Mouse (Mus musculus): Measurements from ENCODE around the gene Gon4l. TPM values are rescaled to one million over a fixed set of nuclear protein-coding genes. Genes with fewer than 3 reads are reported as not detected.

Gene Gon4l
- polyA plus RNA-seq, 1 experiment from 2014 or later: 17.6 TPM

DNA sequence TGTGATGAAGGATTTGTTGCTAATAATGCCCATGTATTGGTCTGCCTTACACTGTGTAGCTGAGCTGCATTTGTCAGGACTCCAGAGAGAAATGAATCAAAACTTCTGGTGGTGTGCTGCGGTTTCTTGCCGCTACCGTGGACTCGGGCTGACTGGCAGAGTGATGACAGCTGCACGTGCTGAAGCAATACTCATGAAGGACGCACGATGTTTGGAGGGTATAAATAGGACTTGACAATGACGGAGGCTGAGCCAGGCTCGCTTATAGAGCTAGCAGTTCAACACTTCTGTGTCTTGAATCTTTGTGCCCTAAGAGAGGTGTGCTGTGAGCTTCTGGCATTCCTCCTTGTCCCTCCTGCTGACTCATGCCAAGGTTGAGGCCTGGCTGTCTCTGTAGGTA lies 86.4 kb downstream of the Gon4l start:
- no peaks in the 10 kb centered on the region for H3K27me3 ChIP-seq (replicated peaks; ENCODE audit: low read depth, poor library complexity, severe bottlenecking)
- H3K9me3 ChIP-seq: peaks cover 5% of the 10 kb centered on the region; the same call in 1 of the 2 replicates
- no peaks in the 10 kb centered on the region for H3K4me1 ChIP-seq
- 97% methylated on average over 9 of the region's 9 CpGs for WGBS
- H3K27ac ChIP-seq (replicated peaks): no peak overlapping the region
- DNase-seq (ENCODE audit: low spot score): no peak
- no peak overlapping the region for H3K4me3 ChIP-seq
- H3K36me3 ChIP-seq (replicated peaks): peaks cover 66% of the 10 kb centered on the region

DNA sequence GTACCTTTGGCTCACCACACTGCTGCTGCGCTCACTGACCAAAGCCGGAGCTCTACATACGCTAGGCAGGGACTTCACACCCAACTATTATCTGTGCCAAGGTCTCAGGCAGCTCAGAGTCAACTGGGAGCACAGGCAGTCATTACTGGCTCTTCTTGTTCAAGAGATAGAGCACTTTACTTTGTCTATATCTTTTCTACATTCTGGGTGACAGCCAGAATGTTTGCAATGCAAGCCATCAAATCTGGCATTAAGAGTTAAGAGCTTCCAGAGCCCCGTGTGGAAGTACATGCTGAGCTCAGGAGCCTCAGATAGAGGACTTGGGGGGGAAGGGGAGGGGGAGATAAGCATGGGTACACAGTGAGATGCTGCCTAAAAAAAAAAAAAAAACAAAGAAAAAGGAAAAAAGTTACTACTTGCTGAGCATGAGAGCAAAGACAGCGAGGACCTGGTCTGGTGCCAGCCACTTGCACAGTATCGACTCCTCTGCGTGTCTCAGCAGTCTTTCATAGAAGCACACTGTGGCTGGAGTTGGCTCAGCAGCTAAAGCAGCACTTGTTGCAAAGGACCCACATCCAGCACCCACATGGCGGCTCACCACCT lies 89.1 kb downstream of the Gon4l start:
- DNase-seq (ENCODE audit: low spot score): no peak
- Histone ChIP-seq H3K27ac (replicated peaks) (no peak overlapping the region), H3K36me3 (replicated peaks) (peaks cover 93% of the 10 kb centered on the region), H3K27me3 (replicated peaks; ENCODE audit: low read depth, poor library complexity, severe bottlenecking) (no peaks in the 10 kb centered on the region), H3K9me3 (peaks cover 5% of the 10 kb centered on the region; the same call in 1 of the 2 replicates), H3K4me3 (no peak overlapping the region), H3K4me1 (no peaks in the 10 kb centered on the region)
- 92% methylated on average over 8 of the region's 8 CpGs for WGBS

DNA sequence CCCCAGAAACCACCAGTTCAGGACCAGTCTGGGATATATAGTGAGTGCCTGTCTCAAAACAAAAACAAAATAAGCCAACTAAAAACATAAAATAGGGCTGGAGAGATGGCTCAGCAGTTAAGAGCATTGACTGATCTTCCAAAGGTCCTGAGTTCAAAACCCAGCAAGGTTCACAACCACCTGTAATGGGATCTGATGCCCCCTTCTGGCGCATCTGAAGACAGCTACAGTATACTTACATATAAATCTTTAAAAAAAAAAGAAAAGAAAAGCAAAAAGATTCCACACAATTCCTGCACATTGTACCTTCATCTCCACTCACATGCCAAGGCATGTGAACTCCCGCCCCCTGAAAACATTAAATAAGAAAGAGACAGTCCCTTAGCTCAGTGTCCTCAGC lies 90.6 kb downstream of the Gon4l start:
- Histone ChIP-seq H3K27ac (replicated peaks) (no peak overlapping the region), H3K4me1 (no peaks in the 10 kb centered on the region), H3K36me3 (replicated peaks) (peaks cover 100% of the 10 kb centered on the region), H3K4me3 (no peak overlapping the region), H3K27me3 (replicated peaks; ENCODE audit: low read depth, poor library complexity, severe bottlenecking) (no peaks in the 10 kb centered on the region), H3K9me3 (peaks cover 5% of the 10 kb centered on the region; the same call in 1 of the 2 replicates)
- no peak for DNase-seq (ENCODE audit: low spot score)
- WGBS: 87% methylated on average over 2 of the region's 2 CpGs

GRCm38 (mm10) chr3:88929501-88929900 lies 94.5 kb downstream of the Gon4l start:
- Histone ChIP-seq H3K9me3 (no peaks in the 10 kb centered on the region), H3K4me3 (no peak overlapping the region), H3K27ac (replicated peaks) (no peak overlapping the region), H3K4me1 (no peaks in the 10 kb centered on the region), H3K36me3 (replicated peaks) (peaks cover 100% of the 10 kb centered on the region), H3K27me3 (replicated peaks; ENCODE audit: low read depth, poor library complexity, severe bottlenecking) (no peaks in the 10 kb centered on the region)
- 91% methylated on average over 3 of the region's 3 CpGs for WGBS
- DNase-seq (ENCODE audit: low spot score): no peak

DNA sequence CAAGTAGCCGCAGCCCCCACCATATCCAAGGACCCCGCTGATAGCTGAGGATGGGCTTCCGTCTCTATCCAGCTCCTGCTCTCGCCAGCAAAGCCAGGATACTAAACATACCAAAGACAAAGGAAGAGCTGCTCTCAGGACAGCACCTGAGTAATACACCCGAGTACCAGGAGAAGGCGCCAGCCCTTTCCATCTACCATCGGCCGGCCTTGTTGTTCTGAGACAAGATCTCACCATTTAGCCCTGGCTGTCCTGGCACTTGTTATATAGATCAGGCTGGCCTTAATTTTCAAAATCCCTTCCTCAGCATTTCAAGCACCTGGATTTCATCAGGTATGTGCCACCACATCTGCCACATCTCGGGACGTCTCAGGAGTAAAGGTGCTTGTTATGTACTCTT lies 104.0 kb downstream of the Gon4l start:
- H3K36me3 ChIP-seq (replicated peaks): peaks cover 84% of the 10 kb centered on the region
- H3K4me3 ChIP-seq: no peak overlapping the region
- DNase-seq (ENCODE audit: low spot score): no peak
- WGBS: 91% methylated on average over 10 of the region's 10 CpGs
- H3K27ac ChIP-seq (replicated peaks): no peak overlapping the region
- H3K27me3 ChIP-seq (replicated peaks; ENCODE audit: low read depth, poor library complexity, severe bottlenecking): no peaks in the 10 kb centered on the region
- H3K4me1 ChIP-seq: no peaks in the 10 kb centered on the region
- no peaks in the 10 kb centered on the region for H3K9me3 ChIP-seq

- H3K4me3 ChIP-seq: no peak overlapping the region
- DNase-seq (ENCODE audit: low spot score): no peak
- no peaks in the 10 kb centered on the region for H3K27me3 ChIP-seq (replicated peaks; ENCODE audit: low read depth, poor library complexity, severe bottlenecking)
- no peaks in the 10 kb centered on the region for H3K9me3 ChIP-seq
- H3K36me3 ChIP-seq (replicated peaks): peaks cover 77% of the 10 kb centered on the region
- H3K4me1 ChIP-seq: no peaks in the 10 kb centered on the region
- H3K27ac ChIP-seq (replicated peaks): no peak overlapping the region
- WGBS: 83% methylated on average over 3 of the region's 3 CpGs
Measured at GRCm38 (mm10) chr3:88939749-88940148, 104.7 kb downstream of the Gon4l start.

GRCm38 (mm10) chr3:88942316-88942880 lies 107.4 kb downstream of the Gon4l start:
- Histone ChIP-seq H3K36me3 (replicated peaks) (peaks cover 51% of the 10 kb centered on the region), H3K27ac (replicated peaks) (no peak overlapping the region), H3K4me3 (no peak overlapping the region), H3K27me3 (replicated peaks; ENCODE audit: low read depth, poor library complexity, severe bottlenecking) (no peaks in the 10 kb centered on the region), H3K4me1 (peaks cover 2% of the 10 kb centered on the region), H3K9me3 (no peaks in the 10 kb centered on the region)
- WGBS: 95% methylated on average over 10 of the region's 10 CpGs
- no peak for DNase-seq (ENCODE audit: low spot score)

DNA sequence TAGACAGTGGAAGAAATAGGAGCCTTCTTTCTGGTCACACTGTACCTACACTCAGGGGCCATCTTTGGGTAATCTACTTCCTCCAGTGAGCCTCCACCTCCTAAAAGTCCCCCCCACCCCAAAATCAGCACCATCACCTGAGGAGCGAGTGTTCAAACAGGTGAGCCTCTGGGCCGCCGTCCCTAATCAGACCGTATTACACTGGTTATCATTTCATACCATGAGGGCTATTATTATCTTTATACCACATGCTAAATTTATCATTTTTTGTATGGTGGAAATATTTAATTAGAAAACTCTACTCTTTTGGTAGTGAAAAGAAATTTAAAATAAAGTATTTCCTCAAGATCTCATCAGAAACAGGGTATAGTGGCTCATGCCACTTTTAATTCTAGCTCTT lies 109.1 kb downstream of the Gon4l start:
- Histone ChIP-seq H3K4me1 (peaks cover 19% of the 10 kb centered on the region), H3K4me3 (no peak overlapping the region), H3K27ac (replicated peaks) (no peak overlapping the region), H3K9me3 (no peaks in the 10 kb centered on the region), H3K27me3 (replicated peaks; ENCODE audit: low read depth, poor library complexity, severe bottlenecking) (no peaks in the 10 kb centered on the region), H3K36me3 (replicated peaks) (peaks cover 34% of the 10 kb centered on the region)
- 96% methylated on average over 4 of the region's 4 CpGs for WGBS
- DNase-seq (ENCODE audit: low spot score): no peak

DNA sequence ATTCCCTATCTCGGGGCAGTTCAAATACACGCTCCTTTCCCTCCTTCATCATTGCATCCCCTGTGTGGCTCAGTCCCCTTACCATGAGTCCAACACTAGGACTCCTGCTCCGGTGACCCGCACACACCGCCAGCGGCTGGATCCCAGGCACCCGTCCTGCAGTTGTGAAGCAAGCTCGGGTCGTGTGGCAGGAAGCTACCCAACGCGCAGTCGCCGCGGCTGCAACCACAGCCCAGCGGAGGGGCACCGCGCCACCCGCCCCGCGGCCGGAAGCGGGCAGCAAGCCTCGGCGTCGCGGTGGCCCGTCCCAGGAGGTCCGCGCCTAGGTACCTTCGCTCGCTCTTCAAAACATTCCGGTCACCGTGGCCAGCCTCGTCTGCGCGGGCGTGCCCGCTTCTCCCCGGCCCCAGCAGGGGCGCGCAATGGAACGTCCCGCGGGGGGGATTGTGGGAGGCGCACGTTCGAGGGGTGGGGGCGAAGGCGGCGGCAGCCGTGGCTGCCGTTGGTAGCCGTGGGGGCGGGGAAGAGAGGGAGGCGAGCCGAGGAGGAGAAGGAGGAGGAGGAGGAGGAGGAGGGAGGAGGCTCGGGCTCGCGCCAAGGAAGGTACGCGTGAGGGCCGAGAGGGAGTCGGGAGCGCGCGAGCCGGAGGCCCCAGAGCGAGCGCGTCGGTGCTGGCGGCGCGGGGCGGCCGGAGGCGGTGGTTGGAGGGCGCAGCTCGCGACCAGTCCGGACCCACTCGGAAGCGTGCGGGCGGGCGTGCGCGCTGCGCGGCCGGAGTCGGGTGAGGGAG lies 115.0 kb downstream of the Gon4l start:
- Histone ChIP-seq H3K9me3 (no peaks in the 10 kb centered on the region), H3K4me1 (peaks cover 35% of the 10 kb centered on the region), H3K27ac (replicated peaks) (peak overlapping the region; percentile 99), H3K36me3 (replicated peaks) (0 out of 2 replicates have a peak, but pooled peaks cover 2% of the 10 kb centered on the region), H3K4me3 (peak overlapping the region; percentile 94), H3K27me3 (replicated peaks; ENCODE audit: low read depth, poor library complexity, severe bottlenecking) (no peaks in the 10 kb centered on the region)
- WGBS: under 1% methylated on average over 91 of the region's 92 CpGs
- peak; percentile 95 for DNase-seq (ENCODE audit: low spot score)

DNA sequence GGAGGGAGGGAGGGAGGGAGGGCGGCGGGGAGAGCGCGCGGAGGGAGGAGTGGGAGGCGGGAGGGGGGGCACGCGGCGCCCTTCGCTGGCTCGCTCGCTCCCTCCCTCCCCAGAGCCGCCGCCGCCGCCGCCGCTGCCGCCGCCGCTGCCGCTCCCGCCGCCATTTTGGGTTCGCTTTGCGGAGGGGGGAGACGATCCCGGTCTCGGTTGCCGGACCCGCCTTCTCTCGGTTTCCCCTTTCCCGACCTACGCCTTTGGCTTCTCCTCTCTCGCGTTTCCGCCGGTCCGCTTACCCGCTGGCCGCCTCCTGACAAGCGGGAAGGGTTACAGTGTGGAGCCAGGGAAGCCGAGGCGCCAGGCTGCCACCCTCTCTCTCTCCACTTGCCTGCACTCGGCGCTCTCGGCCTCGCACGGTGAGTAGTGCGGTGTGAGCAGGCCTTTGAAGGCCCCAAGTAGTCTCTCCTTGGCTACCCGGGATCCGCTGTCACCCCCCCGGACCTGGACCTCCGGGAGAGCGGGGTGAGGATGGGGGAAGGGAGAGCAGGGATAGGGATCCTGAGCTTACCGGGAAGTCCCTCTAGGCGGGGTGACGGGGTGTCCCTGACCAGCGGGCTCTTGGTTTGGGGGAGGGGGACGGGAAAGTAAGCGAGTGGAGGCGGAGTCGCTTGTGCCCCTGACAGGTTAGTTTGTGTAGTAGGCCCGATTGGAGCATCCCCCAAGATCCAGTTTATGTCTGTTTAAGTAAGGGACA lies 115.7 kb downstream of the Gon4l start, which contains the start of the genes Ash1l and Dap3:
TSS of gene Ash1l (plus strand) at position 47 of the 751 bp plus-strand sequence.
TSS of gene Dap3 (minus strand) at position 606 of the 751 bp plus-strand sequence.
- H3K27me3 ChIP-seq (replicated peaks; ENCODE audit: low read depth, poor library complexity, severe bottlenecking): no peaks in the 10 kb centered on the region
- H3K4me1 ChIP-seq: peaks cover 35% of the 10 kb centered on the region
- under 1% methylated on average over 54 of the region's 64 CpGs for WGBS
- DNase-seq (ENCODE audit: low spot score): peak; percentile 85
- H3K4me3 ChIP-seq: peak within 1 kb of the TSS; percentile 94
- H3K36me3 ChIP-seq (replicated peaks): 0 out of 2 replicates have a peak, but pooled peaks cover 2% of the 10 kb centered on the region
- no peaks in the 10 kb centered on the region for H3K9me3 ChIP-seq
- H3K27ac ChIP-seq (replicated peaks): peak within 1 kb of the TSS; percentile 99

DNA sequence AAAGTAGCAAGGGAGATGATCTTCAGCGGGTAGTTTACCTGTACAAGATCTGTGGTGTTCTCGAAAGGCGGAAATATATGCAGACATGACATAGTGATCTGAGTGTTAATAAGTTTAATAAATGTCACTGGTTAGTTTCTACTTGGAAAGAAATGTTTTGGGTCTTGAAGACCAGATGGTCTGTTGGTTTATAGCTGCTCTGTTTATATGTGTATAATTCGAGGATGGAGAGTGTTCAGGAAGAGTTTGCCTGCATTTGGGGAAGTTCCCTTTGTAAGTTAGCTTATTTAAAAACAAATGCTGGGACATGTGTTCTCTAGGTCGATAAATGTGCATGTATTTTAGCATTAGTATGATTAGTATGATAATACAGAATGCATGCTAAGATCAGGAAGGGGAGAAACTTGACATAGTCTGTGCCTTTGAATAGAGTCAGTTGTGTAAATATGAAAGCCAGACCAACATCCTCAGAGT lies 116.3 kb downstream of the Gon4l start:
- no peak for DNase-seq (ENCODE audit: low spot score)
- 5% methylated on average over 5 of the region's 5 CpGs for WGBS

GRCm38 (mm10) chr3:88953246-88953645 lies 118.2 kb downstream of the Gon4l start:
- no peak for DNase-seq (ENCODE audit: low spot score)
- H3K27me3 ChIP-seq (replicated peaks; ENCODE audit: low read depth, poor library complexity, severe bottlenecking): no peaks in the 10 kb centered on the region
- peaks cover 24% of the 10 kb centered on the region for H3K4me1 ChIP-seq
- H3K9me3 ChIP-seq: no peaks in the 10 kb centered on the region
- no peak overlapping the region for H3K27ac ChIP-seq (replicated peaks)
- H3K4me3 ChIP-seq: no peak overlapping the region
- 88% methylated on average over 4 of the region's 4 CpGs for WGBS
- 0 out of 2 replicates have a peak, but pooled peaks cover 2% of the 10 kb centered on the region for H3K36me3 ChIP-seq (replicated peaks)

More for the DNA sequence above, 116.3 kb downstream of the Gon4l start:
- H3K36me3 ChIP-seq (replicated peaks): 0 out of 2 replicates have a peak, but pooled peaks cover 2% of the 10 kb centered on the region
- H3K4me1 ChIP-seq: peaks cover 35% of the 10 kb centered on the region
- no peaks in the 10 kb centered on the region for H3K27me3 ChIP-seq (replicated peaks; ENCODE audit: low read depth, poor library complexity, severe bottlenecking)
- H3K9me3 ChIP-seq: no peaks in the 10 kb centered on the region
- peak overlapping the region; percentile 94 for H3K4me3 ChIP-seq
- peak overlapping the region; percentile 99 for H3K27ac ChIP-seq (replicated peaks)
